Mouse (Mus musculus) liver, embryonic 11.5 days (tissue): ENCODE measurements at regions not wholly inside any gene's neighbourhood (a gene's known extent, or its start where the extent isn't known, plus 50 kb on each side); places are given as distances from the start of the nearest gene placed in this dataset.

ENCODE experiments used
- ATAC-seq: fragments of 200-750 bp; cut with Nextera tagmentation; replicated peaks from 2 replicates; pipeline ENCODE4 v1.8.0; 2017; ENCODE audit warnings: moderate number of reproducible peaks, mild to moderate bottlenecking, moderate TSS enrichment, moderate library complexity; ENCODE audit not compliant: low FRiP score
- DNase-seq: peaks from one replicate; pipeline ENCODE4 v3.0.0-alpha.2; 2017; ENCODE audit warnings: low spot score
- H3K27ac ChIP-seq: fragments of 300-500 bp; sonication (generic); 2 replicates; pipeline ENCODE4 v1.5.1; 2014; ENCODE audit warnings: mild to moderate bottlenecking, low read depth, low read length, control low read depth
- H3K27me3 ChIP-seq: fragments of 300-500 bp; sonication (generic); replicated peaks from 2 replicates; pipeline ENCODE4 v1.6.1; 2014; ENCODE audit warnings: low read length, mixed read lengths; ENCODE audit not compliant: control insufficient read depth, insufficient read depth
- H3K36me3 ChIP-seq: fragments of 300-500 bp; sonication (generic); 2 replicates; pipeline ENCODE4 v1.6.1; 2014; ENCODE audit warnings: mild to moderate bottlenecking, low read length, moderate library complexity, mixed read lengths; ENCODE audit not compliant: control insufficient read depth, insufficient read depth
- H3K4me1 ChIP-seq: fragments of 300-500 bp; sonication (generic); replicated peaks from 2 replicates; pipeline ENCODE4 v1.6.1; 2014; ENCODE audit warnings: low read length, mixed read lengths; ENCODE audit not compliant: control insufficient read depth, insufficient read depth
- H3K4me2 ChIP-seq: fragments of 300-500 bp; sonication (generic); 2 replicates; pipeline ENCODE4 v1.6.1; 2014; ENCODE audit warnings: mild to moderate bottlenecking, control low read depth, moderate library complexity
- H3K4me3 ChIP-seq: fragments of 300-500 bp; sonication (generic); 2 replicates; pipeline ENCODE4 v1.5.1; 2014; ENCODE audit warnings: low read depth, low read length, control low read depth
- H3K9ac ChIP-seq: fragments of 300-500 bp; sonication (generic); 2 replicates; pipeline ENCODE4 v1.6.1; 2014; ENCODE audit warnings: low read depth, low read length, control low read depth
- H3K9me3 ChIP-seq: fragments of 300-500 bp; sonication (generic); 2 replicates; pipeline ENCODE4 v1.6.1; 2016; ENCODE audit warnings: low read length, inconsistent platforms, mixed read lengths; ENCODE audit not compliant: control insufficient read depth
- WGBS: fragments of 180-500 bp; shearing (Covaris S2); extraction: QIAGEN DNeasy Blood & Tissue Kit; methylation state at CpG from one replicate; pipeline ENCODE4 v1.1.7; 2014; 5-methylcytosine and 5-hydroxymethylcytosine counted together

DNA sequence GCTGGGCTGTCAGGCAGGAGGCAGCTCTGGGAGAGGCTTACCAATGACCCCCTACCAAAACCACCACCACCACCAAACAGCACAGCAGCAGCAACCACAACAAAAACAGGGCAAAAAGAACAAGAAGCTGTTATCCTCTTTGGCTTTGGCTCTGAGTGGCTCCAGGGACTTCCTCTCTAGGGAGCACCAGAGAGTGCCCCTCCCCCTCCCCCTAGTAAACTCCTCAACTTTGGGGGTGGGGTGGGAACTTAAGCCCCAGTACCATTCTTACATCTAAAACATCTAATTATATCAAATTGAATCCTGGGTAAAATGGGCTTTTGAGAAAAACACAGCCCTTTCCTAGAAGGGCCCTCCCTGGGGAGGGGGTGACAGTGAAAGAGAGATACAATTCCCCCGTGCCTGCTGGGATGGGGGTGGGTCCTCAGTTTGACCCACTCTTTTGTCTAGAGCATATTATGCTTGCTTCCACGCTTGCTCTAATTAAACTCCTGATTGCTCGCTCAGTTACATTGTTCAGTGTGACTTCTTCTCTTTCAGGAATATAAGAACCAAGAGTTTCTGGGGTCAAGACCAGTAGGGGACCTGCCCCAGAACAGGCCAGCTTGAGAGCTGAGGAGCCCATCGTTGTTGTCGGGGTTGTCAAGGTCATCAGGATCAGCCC lies 443.4 kb downstream of the Fam19a5 start:
- no peak overlapping the region for H3K9ac ChIP-seq
- H3K27ac ChIP-seq, result no peak overlapping the region
- no peaks in the 10 kb centered on the region for H3K4me1 ChIP-seq
- no peaks in the 10 kb centered on the region for H3K9me3 ChIP-seq
- WGBS, result 35% methylated on average over 5 of the region's 5 CpGs
- no peaks in the 10 kb centered on the region for H3K36me3 ChIP-seq
- H3K4me3 ChIP-seq, result no peak overlapping the region
- H3K27me3 ChIP-seq, result no peaks in the 10 kb centered on the region
- ATAC-seq (no peak), DNase-seq (no peak)
- H3K4me2 ChIP-seq, result no peak overlapping the region

DNA sequence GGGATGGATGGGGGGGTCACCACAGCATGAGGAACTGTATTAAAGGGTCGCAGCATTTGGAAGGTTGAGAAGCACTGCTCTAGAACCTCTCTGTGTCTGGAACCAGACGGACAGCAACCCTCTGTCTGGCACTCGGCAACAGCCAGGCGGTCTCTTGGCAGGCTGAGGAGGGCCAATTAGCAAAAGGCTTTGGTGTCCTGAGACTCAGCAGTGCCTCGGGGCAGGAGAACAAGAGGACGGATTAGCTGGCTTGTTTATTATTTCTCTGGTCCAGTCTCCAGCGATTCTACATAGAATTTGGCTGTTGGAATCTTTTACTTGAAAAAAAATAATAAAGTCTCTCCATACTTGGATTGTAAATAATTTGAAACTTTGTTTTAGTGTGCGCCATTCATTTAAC lies 450.4 kb downstream of the Fam19a5 start:
- H3K9ac ChIP-seq, result no peak overlapping the region
- H3K36me3 ChIP-seq, result no peaks in the 10 kb centered on the region

DNA sequence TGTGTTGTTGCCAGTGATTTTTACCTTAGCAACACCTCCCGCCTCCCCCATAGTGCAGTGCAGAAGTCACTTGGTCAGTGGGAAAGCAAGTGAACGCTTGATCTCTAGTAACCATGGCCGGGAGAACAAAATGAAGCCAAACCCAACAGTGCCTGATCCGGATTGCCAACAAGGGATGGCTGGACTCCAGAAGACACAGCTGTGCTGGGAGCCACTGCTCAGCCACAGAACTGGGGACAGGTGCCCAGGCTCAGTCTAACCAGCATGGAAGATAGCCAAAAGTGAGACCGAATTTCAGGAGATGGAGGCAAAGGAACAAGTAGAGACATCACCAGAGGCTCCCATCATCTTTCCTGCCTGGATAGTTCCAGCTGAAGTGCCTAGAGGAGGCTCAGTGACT lies 473.0 kb downstream of the Fam19a5 start:
- 83% methylated on average over 5 of the region's 5 CpGs for WGBS
- no peaks in the 10 kb centered on the region for H3K4me1 ChIP-seq

More for the DNA sequence above, 450.4 kb downstream of the Fam19a5 start:
- H3K27ac ChIP-seq, result no peak overlapping the region
- H3K27me3 ChIP-seq, result no peaks in the 10 kb centered on the region
- H3K4me2 ChIP-seq, result no peak overlapping the region
- ATAC-seq (no peak), DNase-seq (no peak)
- no peaks in the 10 kb centered on the region for H3K4me1 ChIP-seq
- no peaks in the 10 kb centered on the region for H3K9me3 ChIP-seq
- WGBS, result 76% methylated on average over 8 of the region's 8 CpGs
- no peak overlapping the region for H3K4me3 ChIP-seq

DNA sequence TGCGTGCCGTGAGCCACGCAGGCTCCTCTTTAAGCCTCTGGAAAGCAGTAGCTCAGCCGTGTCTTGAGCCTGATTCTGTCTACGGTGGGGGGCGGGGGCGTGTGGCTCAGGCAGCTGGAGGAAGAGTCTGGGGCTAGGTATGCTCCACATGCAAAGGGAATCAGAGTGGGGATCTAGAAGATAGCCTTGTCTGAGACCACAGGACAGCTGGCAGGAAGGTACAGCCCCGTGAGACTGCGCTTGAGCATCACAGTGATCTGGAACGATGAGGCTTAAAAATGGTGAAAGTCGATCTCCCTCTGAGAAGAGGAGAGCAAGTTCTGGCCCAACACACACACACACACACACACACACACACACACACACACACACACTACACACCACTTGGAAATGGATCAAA lies 488.7 kb downstream of the Fam19a5 start:
- Histone ChIP-seq H3K9ac (no peak overlapping the region), H3K27me3 (no peaks in the 10 kb centered on the region), H3K9me3 (no peaks in the 10 kb centered on the region), H3K4me3 (no peak overlapping the region), H3K4me2 (no peak overlapping the region), H3K4me1 (no peaks in the 10 kb centered on the region), H3K36me3 (no peaks in the 10 kb centered on the region), H3K27ac (no peak overlapping the region)
- ATAC-seq, result no peak
- WGBS, result 85% methylated on average over 11 of the region's 11 CpGs
- DNase-seq, result no peak

More for the DNA sequence above, 473.0 kb downstream of the Fam19a5 start:
- Histone ChIP-seq H3K36me3 (no peaks in the 10 kb centered on the region), H3K27me3 (no peaks in the 10 kb centered on the region), H3K9me3 (no peaks in the 10 kb centered on the region), H3K9ac (no peak overlapping the region), H3K27ac (no peak overlapping the region), H3K4me3 (no peak overlapping the region), H3K4me2 (no peak overlapping the region)
- DNase-seq (no peak), ATAC-seq (no peak)

DNA sequence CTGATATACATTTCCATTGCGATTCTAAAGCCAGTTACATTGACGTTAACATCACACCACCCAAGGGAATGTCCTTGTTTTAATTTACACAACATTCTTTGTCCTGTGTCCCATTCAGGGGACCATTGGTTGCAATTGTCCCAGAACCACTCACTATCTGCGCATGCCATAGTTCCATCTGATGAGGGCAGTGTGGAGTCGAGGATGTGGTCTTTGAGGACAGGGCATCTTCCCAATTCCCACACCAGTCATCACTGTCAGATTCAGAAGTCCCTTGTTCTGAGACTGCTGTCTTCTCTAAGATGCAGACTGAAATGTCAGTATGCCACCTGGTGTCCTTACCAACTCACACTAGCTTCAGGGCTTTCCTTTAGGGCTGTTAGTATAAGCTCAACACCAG lies 489.6 kb downstream of the Fam19a5 start:
- H3K9me3 ChIP-seq, result no peaks in the 10 kb centered on the region
- no peak overlapping the region for H3K9ac ChIP-seq
- H3K27ac ChIP-seq, result no peak overlapping the region
- WGBS, result 75% methylated on average over 4 of the region's 4 CpGs
- no peaks in the 10 kb centered on the region for H3K36me3 ChIP-seq
- H3K4me3 ChIP-seq, result no peak overlapping the region
- H3K4me1 ChIP-seq, result no peaks in the 10 kb centered on the region
- ATAC-seq (no peak), DNase-seq (no peak)
- no peak overlapping the region for H3K4me2 ChIP-seq
- no peaks in the 10 kb centered on the region for H3K27me3 ChIP-seq

DNA sequence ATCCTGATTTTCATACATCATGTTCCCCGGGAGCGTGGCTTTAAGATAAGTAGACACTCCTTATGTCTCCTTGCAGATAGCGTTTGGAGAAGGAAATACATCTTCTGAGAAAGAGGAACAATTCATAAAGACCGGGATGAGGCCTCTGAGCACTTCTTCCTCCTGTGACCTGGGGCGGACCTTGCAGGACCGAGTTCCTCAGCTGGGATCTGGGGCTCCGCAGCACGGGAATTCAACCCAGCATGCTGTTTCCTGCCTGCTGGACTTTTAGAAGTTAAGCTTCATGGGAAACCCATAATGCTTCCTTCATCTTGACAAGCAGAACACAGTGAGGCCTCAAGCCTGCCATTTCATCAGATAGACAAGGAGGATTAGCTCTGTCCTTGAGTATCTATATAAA lies 491.4 kb downstream of the Fam19a5 start:
- Histone ChIP-seq H3K36me3 (no peaks in the 10 kb centered on the region), H3K9me3 (no peaks in the 10 kb centered on the region), H3K4me1 (no peaks in the 10 kb centered on the region), H3K9ac (no peak overlapping the region), H3K4me3 (no peak overlapping the region), H3K4me2 (no peak overlapping the region), H3K27ac (no peak overlapping the region), H3K27me3 (no peaks in the 10 kb centered on the region)
- ATAC-seq (no peak), DNase-seq (no peak)
- WGBS, result 39% methylated on average over 8 of the region's 8 CpGs

DNA sequence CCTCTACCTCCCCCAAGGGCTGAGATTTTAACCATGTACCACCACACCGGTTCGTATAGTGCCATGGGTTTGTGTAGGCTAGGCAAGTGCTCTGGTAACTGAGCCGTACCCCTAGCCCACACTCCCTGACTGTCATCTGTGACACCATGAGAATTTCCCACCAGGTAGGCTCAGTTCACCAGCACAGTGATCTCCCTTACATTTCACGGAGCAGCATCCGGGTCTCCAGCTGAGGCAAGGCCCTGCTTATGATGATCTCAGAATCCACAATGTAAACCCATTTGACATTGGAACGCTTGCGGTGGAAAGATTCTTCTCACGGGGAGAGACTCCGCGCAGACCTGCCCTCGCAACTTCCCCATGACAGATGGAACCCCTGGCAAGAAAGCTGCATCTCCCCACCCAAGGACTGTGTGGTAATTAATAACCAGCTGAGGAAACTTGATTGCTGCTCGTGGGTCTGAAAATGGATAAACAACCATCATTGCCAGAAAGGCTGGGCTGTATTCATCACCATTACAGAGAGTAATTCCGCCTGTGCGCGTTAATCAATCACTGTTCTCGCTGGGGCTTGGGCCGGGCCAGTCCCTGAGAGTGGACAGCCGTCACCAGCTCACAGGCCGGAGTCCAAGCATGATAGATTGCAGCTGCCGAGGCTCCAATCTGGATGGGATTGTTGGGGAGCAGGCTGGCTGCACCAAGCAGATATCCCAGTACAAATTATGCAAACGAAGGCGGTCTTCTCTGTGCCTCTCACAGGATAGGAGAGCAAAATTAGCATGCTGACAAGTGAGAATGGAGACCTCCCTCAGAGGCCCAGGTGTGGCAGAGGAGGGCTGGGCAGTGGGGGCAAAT lies 492.3 kb downstream of the Fam19a5 start:
- no peak overlapping the region for H3K4me2 ChIP-seq
- no peaks in the 10 kb centered on the region for H3K9me3 ChIP-seq
- H3K9ac ChIP-seq, result no peak overlapping the region
- ATAC-seq (no peak), DNase-seq (no peak)
- H3K4me1 ChIP-seq, result no peaks in the 10 kb centered on the region
- no peak overlapping the region for H3K27ac ChIP-seq
- H3K4me3 ChIP-seq, result no peak overlapping the region
- H3K36me3 ChIP-seq, result no peaks in the 10 kb centered on the region
- WGBS, result 63% methylated on average over 22 of the region's 22 CpGs
- H3K27me3 ChIP-seq, result no peaks in the 10 kb centered on the region

DNA sequence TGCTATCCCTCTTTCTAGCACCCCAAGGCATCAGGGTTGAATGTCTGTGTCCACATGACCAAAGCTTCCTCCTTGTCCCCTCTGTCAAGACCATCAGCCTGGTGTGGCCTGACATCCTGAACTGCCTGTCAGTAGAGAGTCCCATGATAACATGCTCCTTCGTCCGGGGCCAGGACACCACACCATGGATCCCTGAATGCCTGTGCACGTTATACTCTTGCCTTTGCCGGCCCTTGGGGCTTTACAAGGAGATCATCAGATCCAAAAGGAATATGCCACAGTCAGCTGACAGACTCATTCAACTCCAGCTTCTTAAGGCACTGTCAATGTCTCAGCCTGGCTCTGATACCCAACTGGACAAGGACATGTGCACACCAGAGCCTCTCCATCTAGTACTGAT lies 493.5 kb downstream of the Fam19a5 start:
- no peaks in the 10 kb centered on the region for H3K4me1 ChIP-seq
- no peak overlapping the region for H3K27ac ChIP-seq
- no peak overlapping the region for H3K4me2 ChIP-seq
- no peak for DNase-seq
- no peak overlapping the region for H3K9ac ChIP-seq
- 90% methylated on average over 4 of the region's 4 CpGs for WGBS
- no peaks in the 10 kb centered on the region for H3K27me3 ChIP-seq
- no peaks in the 10 kb centered on the region for H3K9me3 ChIP-seq
- H3K36me3 ChIP-seq, result no peaks in the 10 kb centered on the region
- no peak overlapping the region for H3K4me3 ChIP-seq
- ATAC-seq, result no peak

DNA sequence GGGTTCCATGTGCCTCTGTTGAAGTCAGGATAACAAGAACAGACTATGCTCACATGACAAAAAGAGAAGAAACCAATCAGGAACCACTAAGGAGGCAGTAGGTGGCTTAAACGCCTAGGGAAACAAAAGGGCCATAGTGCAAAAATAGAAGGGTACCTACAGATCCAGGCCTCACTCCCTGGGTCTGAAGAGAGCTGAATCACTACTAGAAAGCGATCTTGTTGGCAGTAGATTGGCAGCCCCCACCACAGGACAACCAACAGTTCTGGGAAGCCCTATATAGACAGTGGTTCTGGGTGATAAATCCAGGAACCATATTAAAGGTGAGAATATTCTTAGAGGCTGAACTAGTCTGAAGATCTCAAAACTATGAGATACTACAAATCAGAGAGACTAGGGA lies 498.7 kb downstream of the Fam19a5 start:
- ATAC-seq (no peak), DNase-seq (no peak)
- Histone ChIP-seq H3K4me1 (no peaks in the 10 kb centered on the region), H3K9ac (no peak overlapping the region), H3K4me2 (no peak overlapping the region), H3K27me3 (no peaks in the 10 kb centered on the region), H3K9me3 (no peaks in the 10 kb centered on the region), H3K36me3 (no peaks in the 10 kb centered on the region), H3K27ac (no peak overlapping the region), H3K4me3 (no peak overlapping the region)
- WGBS, result 70% methylated on average over 2 of the region's 2 CpGs
